In genomic region chr1:75905699-75906470, GRCm38 (mm10) we compare ENCODE assay signal across 23 mouse cellular contexts.
DNase-seq lines count a peak whose midpoint lies in the region; ATAC-seq and TF ChIP-seq lines count a peak whose summit lies in the region.
"Had no signal": no experiment of that assay in that cellular context is flagged by ENCODE, and none has a peak within 500 bp of the region (broad histone marks: within the 10 kb centered on the region; RNA-seq: fewer than 3 reads in every experiment).

No protein-coding gene starts in this region.

- peak; percentile 70 for ATAC-seq in midbrain, embryonic 12.5 days (ENCODE audit: low FRiP score, low read depth)
- ATAC-seq in forebrain, embryonic 13.5 days, result peak; percentile 58; the same call in 1 of the 2 replicates
- no peak for ATAC-seq in hindbrain, embryonic 14.5 days (ENCODE audit: low FRiP score)
- ATAC-seq: inflammation-experienced regulatory T-cells, adult 6 months; liver, embryonic 12.5 days had no signal

- H3K4me2 ChIP-seq in midbrain, embryonic 12.5 days (replicated peaks), result no peak overlapping the region
- H3K4me2 ChIP-seq in forebrain, embryonic 13.5 days, result peak overlapping the region; percentile 12; the same call in 1 of the 2 replicates
- no peak overlapping the region for H3K4me2 ChIP-seq in hindbrain, embryonic 14.5 days (replicated peaks)
- H3K4me2 ChIP-seq: limb, embryonic 13.5 days; liver, embryonic 12.5 days; neural tube, embryonic 13.5 days; stomach, embryonic 15.5 days had no signal

- no peaks in the 10 kb centered on the region for H3K36me3 ChIP-seq in midbrain, embryonic 12.5 days
- H3K36me3 ChIP-seq in midbrain, embryonic 10.5 days, result no peaks in the 10 kb centered on the region
- H3K36me3 ChIP-seq in forebrain, embryonic 13.5 days (ENCODE audit: poor library complexity, severe bottlenecking), result no peaks in the 10 kb centered on the region
- H3K36me3 ChIP-seq in hindbrain, embryonic 14.5 days (replicated peaks; ENCODE audit: control insufficient read depth, insufficient read depth), result no peaks in the 10 kb centered on the region
- H3K36me3 ChIP-seq: limb, embryonic 13.5 days; liver, embryonic 12.5 days; neural tube, embryonic 13.5 days; stomach, embryonic 15.5 days had no signal

- no peaks in the 10 kb centered on the region for H3K9me3 ChIP-seq in midbrain, embryonic 12.5 days
- no peaks in the 10 kb centered on the region for H3K9me3 ChIP-seq in midbrain, embryonic 10.5 days (replicated peaks)
- H3K9me3 ChIP-seq in forebrain, embryonic 13.5 days (replicated peaks), result 0 out of 2 replicates have a peak, but pooled peaks cover 5% of the 10 kb centered on the region
- no peaks in the 10 kb centered on the region for H3K9me3 ChIP-seq in hindbrain, embryonic 14.5 days (ENCODE audit: control insufficient read depth, low read length)
- H3K9me3 ChIP-seq: limb, embryonic 13.5 days; liver, embryonic 12.5 days; neural tube, embryonic 13.5 days; stomach, embryonic 15.5 days had no signal

- DNase-seq in midbrain, embryonic 10.5 days (ENCODE audit: low spot score), result no peak
- DNase-seq in hindbrain, embryonic 14.5 days (ENCODE audit: low spot score), result no peak
- no peak for DNase-seq in right cerebral cortex, postnatal 10 days (ENCODE audit: low spot score in 2 of 2)
- no peak for DNase-seq in cerebellum, postnatal 36 days
- no peak for DNase-seq in left cerebral cortex, adult 2 months (ENCODE audit: extremely low spot score in 1 of 2, low spot score in 2 of 2)
- DNase-seq: adrenal gland, postnatal 14 days; cerebellum, adult 9-10 months; gastrocnemius, postnatal 36 days; heart, postnatal 36 days; kidney, adult 18-20 months; kidney, postnatal 4 days; lung, adult 2 months; right cerebral cortex, adult 18-20 months; thymus, adult 18-20 months; thymus, postnatal 36 days had no signal

- H3K9ac ChIP-seq in midbrain, embryonic 12.5 days (replicated peaks), result no peak overlapping the region
- H3K9ac ChIP-seq in forebrain, embryonic 13.5 days, result no peak overlapping the region
- no peak overlapping the region for H3K9ac ChIP-seq in hindbrain, embryonic 14.5 days
- H3K9ac ChIP-seq: limb, embryonic 13.5 days; liver, embryonic 12.5 days; neural tube, embryonic 13.5 days; stomach, embryonic 15.5 days had no signal

- no peak overlapping the region for H3K4me3 ChIP-seq in midbrain, embryonic 12.5 days
- H3K4me3 ChIP-seq in midbrain, embryonic 10.5 days, result no peak overlapping the region
- no peak overlapping the region for H3K4me3 ChIP-seq in forebrain, embryonic 13.5 days
- H3K4me3 ChIP-seq in hindbrain, embryonic 14.5 days (replicated peaks; ENCODE audit: low read length), result no peak overlapping the region
- H3K4me3 ChIP-seq in left cerebral cortex, adult 2 months, result no peak overlapping the region
- H3K4me3 ChIP-seq: limb, embryonic 13.5 days; liver, embryonic 12.5 days; myocyte; neural tube, embryonic 13.5 days; stomach, embryonic 15.5 days had no signal

- H3K27me3 ChIP-seq in midbrain, embryonic 12.5 days, result peaks cover 29% of the 10 kb centered on the region
- peaks cover 68% of the 10 kb centered on the region for H3K27me3 ChIP-seq in midbrain, embryonic 10.5 days (ENCODE audit: low read depth, poor library complexity, severe bottlenecking)
- H3K27me3 ChIP-seq in forebrain, embryonic 13.5 days, result no peaks in the 10 kb centered on the region
- H3K27me3 ChIP-seq in hindbrain, embryonic 14.5 days (ENCODE audit: control insufficient read depth, insufficient read depth, low read length), result no peaks in the 10 kb centered on the region
- H3K27me3 ChIP-seq: limb, embryonic 13.5 days; liver, embryonic 12.5 days; neural tube, embryonic 13.5 days; stomach, embryonic 15.5 days had no signal

- peak overlapping the region; percentile 35 for H3K27ac ChIP-seq in midbrain, embryonic 12.5 days (replicated peaks)
- no peak overlapping the region for H3K27ac ChIP-seq in midbrain, embryonic 10.5 days (replicated peaks)
- peak overlapping the region; percentile 80 for H3K27ac ChIP-seq in forebrain, embryonic 13.5 days
- peak overlapping the region; percentile 21; the same call in 1 of the 2 replicates for H3K27ac ChIP-seq in hindbrain, embryonic 14.5 days
- H3K27ac ChIP-seq in left cerebral cortex, adult 2 months, result no peak overlapping the region
- H3K27ac ChIP-seq: limb, embryonic 13.5 days; liver, embryonic 12.5 days; neural tube, embryonic 13.5 days; stomach, embryonic 15.5 days had no signal

- peaks cover 23% of the 10 kb centered on the region for H3K4me1 ChIP-seq in midbrain, embryonic 12.5 days
- peaks cover 32% of the 10 kb centered on the region for H3K4me1 ChIP-seq in midbrain, embryonic 10.5 days
- H3K4me1 ChIP-seq in forebrain, embryonic 13.5 days, result peaks cover 40% of the 10 kb centered on the region
- H3K4me1 ChIP-seq in hindbrain, embryonic 14.5 days (replicated peaks; ENCODE audit: control insufficient read depth, insufficient read depth, low read length), result no peaks in the 10 kb centered on the region; the same call in 1 of the 2 replicates
- H3K4me1 ChIP-seq: liver, embryonic 12.5 days; stomach, embryonic 15.5 days had no signal

- 55% methylated on average over 9 of the region's 9 CpGs for WGBS in midbrain, embryonic 12.5 days
- 63% methylated on average over 9 of the region's 9 CpGs for WGBS in midbrain, embryonic 10.5 days
- WGBS in forebrain, embryonic 13.5 days, result 11% methylated on average over 9 of the region's 9 CpGs
- WGBS in hindbrain, embryonic 14.5 days, result 32% methylated on average over 9 of the region's 9 CpGs

- no peak for TF ChIP-seq CTCF in left cerebral cortex, adult 2 months (IDR thresholded peaks at IDR 0.05)

- intact Hi-C loops in left cerebral cortex, adult 2 months (cut with DNase I), result no loop called here

Comparison
In these comparisons a context has a peak if more than half of its experiments do, and no peak if none do; other contexts are left out.
1. H3K27ac ChIP-seq: peak in midbrain, embryonic 12.5 days (single experiment), forebrain, embryonic 13.5 days (single experiment) and hindbrain, embryonic 14.5 days (single experiment); none in midbrain, embryonic 10.5 days (single experiment) and left cerebral cortex, adult 2 months (single experiment).